Mouse (Mus musculus) frontal cortex, postnatal 25 days (tissue): Measurements from ENCODE around the gene Gm5788.
"Not testable (repeated sequence)": the region's sequence is repeated elsewhere in the genome, so short reads cannot be mapped to it uniquely, and the experiment has no call there.

Experiments
- DNase-seq, 2 experiments: peaks; one replicate each; pipeline ENCODE4 v3.0.0; 2022; ENCODE audit warnings: low spot score in 2 of 2

Gene Gm5788

DNA sequence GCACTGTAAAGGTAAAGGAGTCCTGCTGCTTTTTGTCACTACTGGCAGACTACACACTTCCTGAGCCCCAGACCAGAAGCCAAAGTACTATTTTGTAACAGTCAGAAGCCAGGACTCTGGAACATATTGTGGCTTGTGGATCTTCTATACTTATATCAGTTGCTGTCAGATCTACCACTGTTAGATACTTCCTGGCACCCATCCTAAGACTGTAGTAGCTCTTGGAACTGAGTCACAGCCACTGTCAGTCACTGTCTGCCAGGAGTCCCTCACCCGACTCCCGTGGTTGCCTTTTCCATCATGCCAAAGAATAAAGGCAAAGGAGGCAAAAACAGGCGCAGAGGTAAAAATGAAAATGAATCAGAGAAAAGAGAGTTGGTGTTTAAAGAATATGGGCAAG is at the start of gene Gm5788:
Gene Gm5788 (plus strand): TSS at position 301 of the 400 bp plus-strand sequence.
- DNase-seq: not testable (repeated sequence)

- DNase-seq: no peak
Measured at GRCm38 (mm10) chr12:87449456-87449855, 45.1 kb upstream of the Gm5788 start.

DNA sequence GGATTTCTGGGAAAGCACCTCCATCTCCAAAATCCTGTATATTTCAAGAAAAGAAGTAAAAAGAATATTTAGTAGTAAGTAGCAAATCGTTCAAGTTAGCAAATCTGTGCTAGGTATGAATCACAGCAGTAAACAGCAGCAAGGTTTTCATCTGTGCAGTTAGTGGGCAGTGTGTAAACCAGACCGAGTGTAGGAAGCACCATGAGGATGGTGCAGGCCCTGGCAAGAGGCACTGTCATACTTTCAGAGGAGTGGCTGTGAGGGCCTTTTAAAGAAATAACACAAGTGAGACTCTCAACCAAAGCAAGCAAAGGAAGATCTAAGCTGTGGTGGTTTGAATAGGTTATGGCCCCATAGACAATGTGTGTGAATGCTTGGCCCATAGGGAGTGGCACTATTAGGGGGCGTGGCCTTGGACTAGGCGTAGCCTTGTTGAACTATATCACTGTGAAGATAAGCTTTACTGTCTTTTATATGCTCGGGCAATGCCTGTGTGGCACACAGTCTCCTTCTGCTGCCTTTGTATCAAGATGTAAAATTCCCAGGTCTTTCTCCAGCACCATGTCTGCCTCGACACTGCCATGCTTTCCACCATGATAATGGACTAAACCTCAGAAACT is 29.7 kb upstream of the Gm5788 start:
- no peak for DNase-seq

- DNase-seq: no peak
Measured at GRCm38 (mm10) chr12:87470263-87471136, 24.0 kb upstream of the Gm5788 start.

DNA sequence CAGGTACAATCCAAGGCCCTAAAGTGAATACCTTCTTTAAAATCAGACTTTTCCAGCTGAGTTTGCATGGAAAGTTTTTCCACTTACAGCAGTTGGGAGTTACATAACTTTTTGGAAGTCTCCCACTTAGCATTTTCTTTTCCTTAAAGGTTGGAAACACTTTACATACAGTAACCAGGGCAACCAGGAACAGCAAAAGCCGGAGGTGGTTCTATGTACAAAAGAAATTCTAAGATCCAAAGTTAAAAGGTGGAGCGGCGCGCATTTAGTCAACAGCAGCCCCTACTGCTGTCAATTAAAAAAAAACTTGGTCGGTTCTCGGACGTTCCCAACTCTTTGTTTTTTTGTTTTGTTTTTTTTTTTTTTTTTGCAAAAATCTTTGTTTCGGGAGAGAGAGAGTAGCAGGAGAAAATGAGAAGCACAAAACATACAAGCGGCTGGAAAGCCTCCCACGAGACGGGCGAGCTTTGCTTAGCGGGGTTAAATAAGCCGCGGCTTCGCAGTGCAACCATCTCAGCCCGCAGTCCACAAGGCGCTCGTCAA is 23.0 kb upstream of the Gm5788 start:
- DNase-seq: no peak

GRCm38 (mm10) chr12:87471964-87472786 is 22.3 kb upstream of the Gm5788 start, which contains the start of gene Snw1:
Gene Snw1 (minus strand): TSS chr12:87472274.
- peak; percentile 86 to 92 for DNase-seq

GRCm38 (mm10) chr12:87474756-87475155 is 19.8 kb upstream of the Gm5788 start:
- DNase-seq: no peak

DNA sequence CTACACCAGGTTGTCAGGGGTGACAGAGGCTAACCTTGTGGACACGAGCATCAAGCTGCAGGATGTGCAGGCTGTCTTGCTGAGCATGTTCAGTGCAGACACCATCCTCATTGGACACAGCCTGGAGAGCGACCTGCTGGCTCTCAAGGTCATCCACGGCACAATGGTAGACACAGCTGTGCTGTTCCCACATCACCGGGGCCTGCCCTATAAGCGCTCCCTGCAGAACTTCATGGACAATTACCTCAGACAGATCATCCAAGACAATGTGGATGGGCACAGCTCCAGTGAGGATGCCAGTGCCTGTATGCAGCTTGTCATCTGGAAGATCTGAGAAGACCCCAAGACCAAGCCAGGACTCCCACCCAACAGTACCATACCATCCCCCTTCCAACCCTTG is 12.0 kb upstream of the Gm5788 start:
- DNase-seq: not testable (repeated sequence)

DNA sequence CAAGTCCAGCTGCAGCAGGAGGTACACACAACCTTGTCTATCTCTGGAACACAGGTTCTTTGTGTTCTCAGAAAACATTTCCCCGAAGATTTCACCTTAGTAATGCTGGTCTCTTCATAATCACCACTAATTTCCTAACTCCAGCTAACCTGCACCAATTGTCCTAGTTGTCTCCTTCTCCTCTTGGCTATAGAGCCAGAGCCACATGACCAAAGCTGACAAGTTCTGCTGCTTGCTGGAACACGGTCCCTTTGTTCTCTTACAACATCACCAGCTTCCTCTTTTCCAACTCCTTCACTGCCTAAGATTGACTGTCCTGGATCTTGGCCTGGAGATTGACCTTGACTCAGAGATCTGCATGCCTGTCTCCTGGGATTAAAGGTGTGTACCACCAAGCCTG is 5.8 kb upstream of the Gm5788 start:
- not testable (repeated sequence) for DNase-seq

DNA sequence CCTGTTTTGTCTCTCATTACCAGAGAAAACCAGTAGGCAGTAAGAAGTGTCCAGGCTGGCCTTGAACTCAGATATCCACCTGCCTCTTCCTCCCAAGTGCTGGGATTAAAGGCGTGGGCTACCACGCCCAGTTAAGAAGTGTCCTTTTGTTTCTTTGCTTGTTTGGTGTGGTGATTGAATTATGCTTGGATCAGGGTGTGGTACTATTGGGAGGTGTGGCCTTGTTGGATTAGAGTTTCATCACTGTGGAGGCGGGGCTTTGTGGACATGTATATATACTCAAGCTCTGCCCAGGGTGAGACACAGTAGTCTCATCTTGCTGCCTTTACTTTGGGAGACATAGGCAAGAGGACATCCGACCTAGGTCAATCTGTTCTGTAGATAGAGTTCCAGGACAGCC is 19.5 kb downstream of the Gm5788 start, which contains the start of gene Gm8300:
Gene Gm8300 (plus strand): TSS at position 301 of the 400 bp plus-strand sequence.
- DNase-seq: not testable (repeated sequence)

DNA sequence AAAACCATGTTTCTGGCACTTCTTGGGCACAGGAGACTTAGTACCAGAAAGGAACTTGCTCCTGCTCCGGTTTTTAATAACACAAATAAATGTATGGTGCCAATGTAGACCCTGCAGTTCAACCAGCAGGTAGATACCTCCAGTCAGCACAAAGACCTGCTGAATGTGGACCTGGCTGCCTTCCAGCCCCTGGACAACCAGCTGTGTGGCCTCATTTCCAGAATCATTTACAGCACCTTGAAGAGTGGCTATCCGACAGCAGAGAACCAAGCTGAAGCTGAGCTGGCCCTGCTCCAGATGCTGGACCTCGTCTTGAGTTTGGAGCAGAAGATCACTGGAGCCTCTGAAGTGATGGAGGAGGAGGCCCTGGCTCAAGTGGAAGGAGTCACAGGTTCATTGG is 25.1 kb downstream of the Gm5788 start:
- DNase-seq: not testable (repeated sequence)

DNA sequence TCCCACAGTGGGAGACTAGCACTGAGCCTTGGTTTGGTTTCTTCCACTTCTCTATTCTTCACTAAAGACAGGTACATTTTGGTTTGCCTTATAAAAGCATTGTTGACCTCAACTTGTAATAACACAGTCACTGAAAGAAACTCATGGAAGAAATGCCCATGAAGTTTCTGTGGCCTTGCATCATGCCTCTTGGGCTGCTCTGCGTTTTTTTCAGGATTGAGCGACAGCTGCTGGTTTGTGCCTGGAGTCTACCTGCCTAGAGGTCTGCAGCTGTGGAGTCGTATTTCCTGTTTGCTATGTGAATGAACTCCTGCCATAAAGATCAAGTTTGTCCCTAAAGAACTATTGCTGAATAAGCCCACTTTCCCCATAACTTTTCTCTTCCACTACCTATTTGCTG is 49.4 kb downstream of the Gm5788 start:
- no peak for DNase-seq
